Mouse (Mus musculus) lung, postnatal 14 days (tissue): Measurements from ENCODE around the gene Zfp978.
"Not testable (repeated sequence)": the region's sequence is repeated elsewhere in the genome, so short reads cannot be mapped to it uniquely, and the experiment has no call there.

Experiments
- DNase-seq: peaks from one replicate; pipeline ENCODE4 v3.0.0; 2021

Zfp978 gene

DNA sequence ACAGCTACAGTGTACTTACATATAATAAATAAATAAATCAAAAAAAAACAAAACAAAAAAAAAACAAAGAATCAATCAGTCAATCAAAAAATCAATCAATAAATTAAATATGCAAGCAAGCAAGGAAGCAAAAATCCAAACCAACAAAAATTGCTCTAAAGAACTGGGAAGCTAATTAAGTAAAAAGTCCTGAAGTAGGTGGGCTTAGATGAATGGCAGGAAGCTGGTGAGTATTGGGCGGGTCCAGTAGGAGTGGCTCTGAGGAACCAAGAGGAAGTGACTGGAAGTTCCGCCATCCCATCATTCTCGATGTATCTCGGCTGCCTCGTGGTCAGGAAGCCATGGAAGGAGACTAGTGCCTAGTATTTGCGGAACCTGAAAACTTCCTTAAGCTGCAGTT, at the start of gene Zfp978:
Gene Zfp978, plus strand, starts transcription at position 301 of the 400 bp plus-strand sequence.
- not testable (repeated sequence) for DNase-seq

DNA sequence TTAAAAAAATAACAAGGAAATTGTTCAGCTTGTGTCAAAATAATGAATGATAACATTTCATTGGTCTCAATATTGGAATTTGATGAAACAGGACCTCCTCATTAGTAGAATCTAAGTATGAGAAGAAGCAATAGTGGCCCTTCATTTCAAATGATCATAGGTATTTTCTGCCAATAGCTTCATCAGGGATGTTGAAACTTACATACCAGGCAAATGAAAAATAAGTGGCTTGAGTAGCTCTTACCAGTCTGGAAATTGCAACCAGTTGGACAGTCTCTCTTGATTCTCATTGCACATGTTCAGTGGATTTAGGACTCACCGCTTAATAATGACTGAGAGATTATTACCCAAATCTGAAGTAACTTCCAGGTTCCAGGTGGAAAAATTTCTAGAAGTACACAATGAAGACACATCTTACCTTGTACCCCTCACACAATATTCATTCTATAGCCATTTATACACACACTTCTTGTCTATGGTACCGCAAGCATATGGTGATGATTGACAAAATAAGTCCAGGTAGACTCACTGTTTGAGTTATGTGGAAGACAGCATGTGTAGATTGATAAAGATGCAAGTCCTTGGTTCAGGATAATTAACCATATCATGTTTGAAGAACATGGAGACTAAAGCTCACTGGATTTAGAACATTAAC, 25.9 kb upstream of the Zfp978 start:
- DNase-seq = not testable (repeated sequence)

DNA sequence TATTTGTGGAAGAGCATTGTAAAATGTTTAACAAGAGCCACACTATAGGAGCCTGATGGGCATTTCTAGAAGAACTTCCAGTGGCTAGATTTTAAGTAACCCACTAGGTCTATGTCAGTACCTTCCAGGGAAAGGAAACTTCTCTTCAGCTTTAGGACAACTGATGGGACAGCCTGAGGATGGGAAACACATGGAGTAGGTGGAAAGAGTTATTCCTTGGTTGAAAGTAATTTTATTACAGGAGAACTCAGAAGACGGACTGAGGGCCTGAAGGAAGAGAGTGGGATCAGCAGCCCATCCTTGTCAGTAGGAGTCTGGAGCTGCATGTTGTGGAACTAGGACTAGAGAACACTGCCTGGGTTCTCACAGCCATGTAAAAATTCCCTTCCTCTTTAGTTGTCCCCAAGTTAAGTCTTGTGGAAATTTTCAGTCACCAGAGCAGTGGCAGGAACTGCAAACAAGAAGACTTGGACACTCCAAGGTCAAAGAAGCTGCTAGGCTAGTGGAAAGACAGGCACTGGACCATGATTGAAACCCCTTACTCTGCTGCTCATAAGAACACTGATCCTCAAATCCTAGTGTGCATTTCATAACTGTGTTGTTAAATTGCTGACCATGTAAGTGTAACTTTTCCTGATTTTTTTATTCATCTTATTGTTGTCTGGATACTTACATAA, 25.3 kb upstream of the Zfp978 start:
- not testable (repeated sequence) for DNase-seq

DNA sequence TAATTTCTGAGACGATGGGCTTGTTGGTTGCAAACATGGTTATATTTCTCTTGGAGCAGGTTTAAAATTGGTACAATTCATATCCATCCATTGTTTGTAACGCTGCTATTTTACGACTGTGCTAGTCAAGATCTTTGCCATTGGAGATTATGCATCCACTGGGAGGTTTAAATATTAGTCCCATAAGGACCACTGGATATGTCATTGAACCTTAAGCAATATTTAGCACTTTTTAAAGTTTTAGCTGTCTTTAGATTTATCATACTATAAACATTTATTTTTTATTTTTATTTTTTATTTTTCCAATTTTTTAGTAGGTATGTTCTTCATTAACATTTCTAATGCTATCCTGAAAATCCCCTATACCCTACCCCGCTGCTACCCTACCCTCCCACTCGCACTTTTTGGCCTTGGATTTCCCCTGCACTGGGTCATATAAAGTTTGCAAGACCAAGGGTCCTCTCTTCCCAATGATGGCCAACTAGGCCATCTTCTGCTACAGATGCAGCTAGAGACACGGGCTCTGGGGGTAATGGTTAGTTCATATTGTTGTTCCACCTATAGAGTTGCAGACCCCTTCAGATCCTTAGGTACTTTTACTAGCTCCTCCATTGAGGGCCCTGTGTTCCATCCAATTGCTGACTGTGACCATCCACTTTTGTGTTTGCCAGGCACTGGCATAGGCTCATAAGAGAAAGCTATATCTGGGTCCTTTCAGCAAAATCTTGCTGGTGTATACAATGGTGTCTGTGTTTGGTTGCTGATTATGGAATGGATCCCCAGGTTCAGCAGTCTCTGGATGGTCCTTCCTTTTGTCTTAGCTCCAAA, 24.5 kb upstream of the Zfp978 start:
- not testable (repeated sequence) for DNase-seq

DNA sequence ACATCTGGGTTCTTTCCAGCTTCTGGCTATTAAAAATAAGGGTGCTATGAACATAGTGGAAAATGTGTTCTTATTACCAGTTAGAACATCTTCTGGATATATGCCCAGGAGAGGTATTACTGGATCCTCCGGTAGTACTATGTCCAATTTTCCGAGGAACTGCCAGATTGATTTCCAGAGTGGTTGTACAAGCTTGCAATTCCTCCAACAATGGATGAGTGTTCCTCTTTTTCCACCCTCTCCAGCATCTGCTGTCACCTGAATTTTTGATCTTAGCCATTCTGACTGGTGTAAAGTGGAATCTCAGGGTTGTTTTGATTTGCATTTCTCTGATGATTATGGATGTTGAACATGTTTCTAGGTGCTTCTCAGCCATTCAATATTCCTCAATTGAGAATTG, 23.6 kb upstream of the Zfp978 start:
- DNase-seq = not testable (repeated sequence)

DNA sequence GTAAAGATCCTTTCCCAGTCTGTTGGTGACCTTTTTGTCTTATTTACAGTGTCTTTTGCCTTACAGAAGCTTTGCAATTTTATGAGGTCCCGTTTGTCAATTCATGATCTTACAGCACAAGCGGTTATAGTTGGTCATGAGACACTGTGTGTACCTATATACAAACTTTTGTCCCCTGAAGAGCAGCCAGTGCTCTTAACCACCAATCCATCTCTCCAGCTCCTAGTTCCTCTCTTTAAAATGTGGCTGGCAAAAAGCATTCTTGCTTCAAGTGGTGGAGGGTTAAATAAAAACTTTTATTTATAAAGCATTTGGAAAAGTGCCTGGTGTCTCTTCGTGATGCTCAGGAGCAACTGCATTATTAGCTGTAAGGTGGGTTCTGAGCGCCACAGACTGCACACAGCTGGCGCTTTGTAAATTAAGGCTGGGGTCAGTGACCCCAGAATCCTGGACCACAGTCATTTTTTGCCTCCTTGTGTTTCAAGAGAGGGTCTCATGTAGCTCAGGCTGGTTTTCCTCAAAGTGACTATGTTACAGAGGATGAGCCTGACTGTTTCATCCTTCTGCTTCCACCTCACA, 23.0 kb upstream of the Zfp978 start:
- DNase-seq = no peak

DNA sequence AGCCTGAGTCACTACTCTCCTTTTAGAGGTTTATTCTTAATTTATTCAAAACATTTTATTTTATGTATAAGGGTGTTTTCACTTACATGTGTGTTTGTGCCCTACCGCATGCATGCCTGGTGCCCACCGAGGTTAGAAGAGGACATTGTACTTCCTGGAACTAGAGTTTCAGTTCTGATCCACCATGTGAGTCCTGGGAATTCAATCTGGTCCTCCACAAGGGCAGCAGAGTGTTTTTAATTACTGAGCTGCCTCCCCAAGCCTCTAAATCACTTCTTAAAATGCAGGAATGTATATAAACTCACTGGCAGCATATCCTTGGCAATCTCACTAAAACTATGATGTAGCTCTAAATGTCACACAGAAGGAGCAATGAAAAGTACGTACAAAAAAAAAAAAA, 22.4 kb upstream of the Zfp978 start:
- DNase-seq = not testable (repeated sequence)

DNA sequence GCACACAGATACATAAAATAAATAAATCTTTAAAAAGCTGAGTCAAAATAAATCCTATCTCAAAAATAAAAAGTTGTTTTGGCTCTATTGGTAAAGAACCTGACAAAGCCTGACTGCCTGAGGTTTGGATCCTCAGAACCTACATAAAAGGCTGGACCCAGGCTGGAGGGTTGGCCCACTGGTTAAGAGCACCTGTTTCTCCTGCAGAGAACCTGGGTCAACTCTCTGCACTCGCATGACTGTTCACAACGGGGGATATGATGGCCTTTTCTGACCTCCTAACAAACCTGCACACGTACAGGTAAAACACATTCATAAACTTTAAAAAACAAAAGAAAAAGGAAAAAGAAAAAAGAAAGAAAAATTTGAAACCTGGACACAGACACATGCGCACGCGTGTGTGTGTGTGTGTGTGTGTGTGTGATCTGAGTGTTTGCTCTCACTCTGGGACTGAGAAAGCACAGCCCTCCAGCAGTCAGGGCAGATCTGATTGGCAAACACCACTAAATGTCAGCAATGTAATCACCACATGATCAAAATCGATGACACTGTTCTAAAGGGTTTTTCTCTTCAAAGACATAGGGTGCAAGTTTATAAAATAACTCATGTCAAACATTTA, 21.4 kb upstream of the Zfp978 start:
- DNase-seq = not testable (repeated sequence)

DNA sequence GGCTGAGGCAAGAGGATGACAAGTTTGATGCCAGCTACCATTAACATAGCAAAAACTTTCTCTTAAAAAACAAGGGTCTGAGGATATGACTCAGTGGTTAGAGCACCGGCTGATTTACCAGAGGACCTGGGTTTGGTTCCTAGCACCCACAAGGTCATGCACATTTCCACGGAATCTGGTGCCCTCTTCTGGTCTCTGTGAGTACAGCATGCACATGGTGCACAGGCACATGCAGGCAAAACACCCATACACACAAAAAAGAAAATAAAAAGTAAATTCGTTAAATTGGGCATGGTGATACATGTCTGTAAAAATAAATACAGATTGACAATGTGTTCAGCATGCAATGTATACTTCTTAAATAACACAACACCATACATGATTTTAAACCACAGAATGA, 20.9 kb upstream of the Zfp978 start:
- DNase-seq = not testable (repeated sequence)

DNA sequence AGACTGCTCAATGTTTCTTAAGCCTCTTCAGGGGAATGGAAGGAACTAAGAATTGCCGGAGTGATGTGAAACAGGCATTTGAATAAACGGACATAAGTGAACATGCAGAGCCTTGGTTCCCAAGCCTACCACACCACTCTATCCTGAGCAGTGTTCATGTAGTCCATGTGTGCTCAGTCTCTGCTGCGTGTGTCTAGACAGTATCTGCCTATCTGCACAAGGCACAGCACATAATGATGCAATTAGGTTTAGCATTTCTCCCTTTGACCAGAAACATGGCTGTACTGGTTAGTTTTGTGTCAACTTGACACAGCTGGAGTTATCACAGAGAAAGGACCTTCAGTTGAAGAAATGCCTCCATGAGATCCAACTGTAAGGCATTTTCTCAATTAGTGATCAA, 20.2 kb upstream of the Zfp978 start:
- not testable (repeated sequence) for DNase-seq

DNA sequence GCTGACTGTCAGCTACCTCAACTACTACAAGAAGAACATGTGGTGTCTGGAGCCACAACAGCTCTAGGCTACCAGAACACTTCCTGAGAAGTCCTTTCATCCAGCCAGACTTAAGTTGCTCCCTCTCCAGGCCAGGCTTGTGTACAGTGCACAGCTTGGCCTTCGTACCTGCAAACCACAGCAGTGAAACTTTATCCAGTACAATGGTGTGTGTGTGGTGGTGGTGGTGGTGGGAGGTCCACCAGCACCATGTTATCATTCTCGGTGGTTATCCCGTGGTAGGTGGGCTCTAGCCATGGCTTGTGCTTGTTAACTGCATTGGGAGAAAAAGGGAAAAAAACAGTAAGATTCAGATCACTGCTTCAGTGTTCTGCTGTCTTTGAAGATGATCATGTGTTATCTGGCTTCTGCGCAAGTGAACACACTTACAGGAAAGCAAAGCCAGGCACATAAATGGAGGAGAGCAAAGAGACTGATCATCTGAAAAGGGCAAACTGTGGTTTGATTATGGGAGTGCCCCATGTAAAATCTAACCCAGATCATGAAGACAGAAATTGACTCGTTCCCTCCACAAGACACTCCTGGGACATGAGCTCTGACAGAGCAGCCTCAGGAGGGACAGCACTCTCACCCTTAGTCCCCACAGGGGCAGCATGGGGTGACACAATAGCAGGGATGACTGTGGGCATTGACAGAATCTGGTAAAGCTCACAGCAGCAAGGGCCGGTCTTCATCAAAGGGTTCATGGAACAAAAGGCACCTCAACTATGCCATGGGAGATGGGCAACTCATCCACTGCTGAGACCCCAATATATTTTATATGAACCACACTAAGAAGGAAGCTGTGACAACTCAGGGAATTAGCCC, 17.8 kb upstream of the Zfp978 start:
- not testable (repeated sequence) for DNase-seq

DNA sequence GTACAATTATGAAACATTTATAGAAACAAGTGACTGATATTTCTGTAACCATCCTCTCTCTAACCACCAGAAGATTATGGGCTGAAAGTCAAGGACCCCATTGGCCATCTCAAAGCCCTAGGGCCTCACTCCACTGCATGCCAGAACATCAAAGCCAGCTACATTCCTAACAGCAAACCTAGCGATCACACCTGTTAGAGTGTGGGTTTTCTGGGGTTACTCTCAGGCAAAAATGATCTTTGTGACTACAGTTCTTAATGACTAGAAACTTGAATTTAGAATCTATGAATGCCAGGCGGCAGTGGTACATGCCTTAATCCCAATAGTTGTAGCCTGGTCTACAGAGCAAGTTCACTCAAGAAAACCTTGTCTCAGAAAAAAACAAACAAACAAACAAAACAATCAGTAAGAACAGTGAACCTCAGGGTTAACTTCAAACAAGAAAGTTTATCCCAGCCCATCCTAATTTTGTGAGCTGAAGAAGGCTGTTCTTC, 16.0 kb upstream of the Zfp978 start:
- not testable (repeated sequence) for DNase-seq

DNA sequence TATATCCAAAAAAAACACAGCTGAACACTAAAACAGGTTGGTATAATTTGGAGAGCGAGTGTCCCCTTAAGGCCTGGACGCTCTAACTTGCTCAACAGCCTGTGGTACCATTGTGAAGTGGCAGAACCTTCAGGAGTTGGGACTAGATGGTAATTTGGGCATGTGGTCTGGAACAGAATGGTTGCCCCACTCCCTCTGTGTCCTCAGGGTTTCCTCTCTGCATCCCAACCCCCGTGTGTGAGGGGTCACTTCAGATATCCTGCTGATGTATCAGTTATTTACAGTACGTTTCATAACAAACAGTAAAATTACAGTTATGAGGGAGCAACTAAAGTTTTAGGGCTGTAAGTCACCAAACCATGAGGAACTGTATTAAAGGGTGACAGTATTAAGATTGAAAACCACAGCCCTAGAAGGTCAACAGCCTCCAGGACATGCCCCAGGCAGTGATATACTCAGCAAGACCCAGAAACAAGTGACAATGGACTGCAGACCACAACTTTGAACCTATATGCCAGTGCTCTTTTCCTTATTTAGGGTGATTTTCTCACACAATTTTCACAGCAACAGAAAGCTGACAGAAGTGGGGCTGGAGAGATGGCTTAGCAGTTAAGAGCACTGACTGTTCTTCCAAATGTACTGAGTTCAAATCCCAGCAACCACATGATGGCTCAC, 14.6 kb upstream of the Zfp978 start:
- not testable (repeated sequence) for DNase-seq

DNA sequence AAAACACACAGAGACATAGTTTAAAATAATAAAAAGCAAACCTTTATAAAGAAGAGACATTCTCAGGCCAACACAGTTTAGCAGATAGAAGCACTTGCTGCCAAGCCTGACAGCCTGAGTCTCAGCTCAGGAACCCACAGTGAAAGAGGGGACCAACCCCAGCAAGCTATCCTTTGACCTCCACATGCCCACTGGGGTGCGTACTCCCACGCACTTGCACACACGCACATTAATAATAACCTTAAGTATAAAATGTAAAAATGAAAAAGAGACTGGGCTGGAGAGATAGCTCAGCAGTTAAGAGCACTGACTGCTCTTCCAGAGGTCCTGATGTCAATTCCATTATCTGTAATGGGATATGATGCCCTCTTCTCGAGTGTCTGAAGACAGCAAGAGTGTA, 13.8 kb upstream of the Zfp978 start:
- DNase-seq = not testable (repeated sequence)

DNA sequence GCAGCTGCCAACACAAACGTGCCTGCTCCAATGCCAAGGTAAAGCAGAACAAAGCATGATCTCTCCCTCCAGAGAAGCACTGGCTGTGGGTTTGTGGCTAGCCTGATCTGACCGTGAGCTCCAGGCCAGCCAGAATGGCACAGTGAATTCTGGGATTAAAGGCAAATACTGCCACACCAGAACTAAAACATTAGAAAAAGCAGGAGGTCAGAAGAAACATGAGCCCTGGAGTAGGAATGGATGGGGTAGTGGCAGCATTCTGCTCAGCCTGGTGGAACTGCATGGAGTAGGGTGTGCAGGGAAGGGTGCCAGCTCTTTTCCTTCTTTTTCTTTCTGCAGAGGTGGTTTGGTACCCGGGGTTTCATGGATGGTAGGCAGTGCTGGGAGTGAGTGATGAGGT, 13.2 kb upstream of the Zfp978 start:
- not testable (repeated sequence) for DNase-seq

DNA sequence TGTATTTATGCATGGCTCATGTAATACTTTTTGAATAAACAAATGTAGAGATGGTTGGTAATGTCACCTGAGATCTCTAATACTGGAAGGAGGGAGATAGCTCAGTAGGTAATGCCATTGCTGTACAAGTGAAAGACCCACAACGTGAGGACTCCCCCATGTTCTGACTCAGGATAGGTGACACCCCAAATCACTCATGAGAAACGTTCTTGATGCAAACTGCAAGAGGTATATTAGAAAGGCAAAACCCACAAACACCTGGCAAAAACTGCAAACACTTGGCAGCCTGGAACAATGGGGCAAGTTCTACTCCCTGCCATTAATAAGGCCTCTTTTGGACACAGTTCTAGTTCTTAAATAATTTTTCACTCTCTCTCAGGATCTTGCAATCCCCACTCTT, 12.7 kb upstream of the Zfp978 start:
- not testable (repeated sequence) for DNase-seq

DNA sequence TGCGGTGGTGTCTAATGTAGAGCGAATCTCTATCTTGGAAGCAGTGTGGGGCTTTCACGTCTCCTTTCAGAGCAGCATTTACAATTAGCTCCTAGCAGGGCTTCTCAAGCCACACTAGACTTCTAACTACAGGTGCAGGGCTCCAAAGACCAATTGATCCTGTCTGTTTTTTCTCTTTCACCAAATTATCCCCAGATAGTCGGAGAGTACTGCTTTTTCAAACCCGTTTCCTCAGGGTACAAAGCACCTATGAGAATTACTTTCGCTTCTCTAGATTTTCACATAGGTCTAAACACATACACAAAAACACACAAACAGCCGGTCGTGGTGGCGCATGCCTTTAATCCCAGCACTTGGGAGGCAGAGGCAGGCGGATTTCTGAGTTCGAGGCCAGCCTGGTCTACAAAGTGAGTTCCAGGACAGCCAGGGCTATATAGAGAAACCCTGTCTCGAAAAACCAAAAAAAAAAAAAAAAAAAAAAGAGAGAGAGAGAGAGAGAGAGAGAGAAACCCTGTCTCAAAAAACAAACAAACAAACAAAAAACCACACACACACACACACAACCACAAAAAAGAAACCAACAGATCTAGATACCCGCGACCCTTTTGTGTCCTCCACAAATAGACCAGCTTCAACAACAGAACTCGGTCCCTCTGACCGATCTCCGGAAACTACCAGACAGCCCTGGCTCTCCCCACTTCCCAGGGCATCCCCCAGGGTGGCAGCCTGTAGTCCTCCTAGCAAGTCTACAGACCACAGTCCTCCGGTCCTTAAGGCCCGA, 12.0 kb upstream of the Zfp978 start:
- not testable (repeated sequence) for DNase-seq

DNA sequence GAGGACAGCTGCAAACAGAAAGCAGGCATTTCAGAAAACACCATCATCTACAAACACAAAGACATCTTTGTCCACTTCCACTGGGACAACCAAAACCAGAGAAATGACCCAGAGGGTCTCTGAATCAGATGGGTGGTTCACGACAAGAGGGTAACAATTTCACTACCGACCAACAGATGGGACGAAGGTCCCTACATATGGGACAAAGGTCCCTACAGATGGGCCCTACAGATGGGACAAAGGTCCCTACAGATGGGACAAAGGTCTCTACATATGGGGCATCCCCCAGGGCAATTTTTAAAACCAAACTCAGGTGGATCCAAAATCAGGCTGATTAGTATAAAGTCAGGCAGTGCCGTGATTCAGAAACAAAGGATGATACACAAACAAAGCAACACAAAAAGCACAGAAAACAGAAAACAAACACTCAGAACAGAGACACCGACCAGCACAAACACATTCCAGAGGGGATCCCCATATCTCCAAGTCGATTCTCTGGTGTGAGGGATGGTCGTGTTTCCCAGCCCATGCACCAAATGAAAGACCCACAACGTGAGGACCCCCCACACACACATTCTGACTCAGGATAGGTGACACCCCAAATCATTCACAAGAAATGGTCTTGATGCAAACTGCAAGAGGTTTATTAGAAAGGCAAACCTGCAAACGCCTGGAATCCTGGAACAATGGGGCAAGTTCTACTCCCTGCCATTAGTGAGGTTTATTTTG, 11.3 kb upstream of the Zfp978 start:
- not testable (repeated sequence) for DNase-seq

DNA sequence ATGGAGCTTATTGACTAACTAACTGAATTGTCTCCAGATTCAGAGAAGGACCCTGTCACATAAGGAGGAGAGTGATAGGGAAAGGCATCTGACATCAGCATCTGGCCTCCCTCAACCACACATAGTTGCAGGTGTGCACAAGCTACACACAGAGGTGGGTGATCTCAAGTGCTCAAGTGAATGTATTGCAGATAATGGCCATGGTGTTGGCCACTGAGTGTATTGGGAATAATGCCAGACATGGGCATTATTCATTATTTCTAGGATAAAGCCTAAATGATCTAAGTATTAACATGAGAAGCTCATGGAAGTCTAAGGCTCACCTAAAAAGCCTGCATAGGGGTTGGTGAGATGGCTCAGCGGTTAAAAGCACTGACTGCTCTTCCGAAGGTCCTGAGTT, 10.6 kb upstream of the Zfp978 start:
- DNase-seq = not testable (repeated sequence)
